Mouse (Mus musculus): ENCODE results near the gene Flnb. TPM values are rescaled to one million over a fixed set of nuclear protein-coding genes. Genes with fewer than 3 reads are reported as not detected.

The Flnb gene
- total and polyA plus RNA-seq, 3 experiments, result 29.5 to 74.0 (median 61.6) TPM

DNA sequence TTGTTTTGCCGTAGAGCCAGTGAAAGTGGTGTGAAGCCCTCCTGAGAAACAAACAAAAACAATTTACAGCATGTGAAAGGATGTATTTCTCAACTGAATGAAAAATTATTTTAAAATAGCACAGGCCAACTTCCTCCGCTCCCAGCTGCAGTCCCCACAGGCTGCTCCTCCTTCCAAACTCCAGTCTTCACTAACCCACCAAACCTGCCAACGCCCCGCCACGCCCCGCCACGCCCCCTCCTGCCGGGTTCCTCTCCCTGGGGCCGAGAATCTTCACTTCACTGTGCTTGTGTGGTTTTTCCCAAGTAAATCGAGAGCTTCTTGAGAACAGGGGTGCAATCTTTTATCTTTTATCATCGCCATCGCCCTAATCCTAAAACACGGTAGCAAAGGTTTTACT lies 31.7 kb upstream of the Flnb start:
- Histone ChIP-seq H3K4me1 (ENCODE audit: control insufficient read depth in 1 of 2, insufficient read depth in 2 of 2) (no peaks in the 10 kb centered on the region), H3K9me3 (replicated peaks; ENCODE audit: low read length) (no peaks in the 10 kb centered on the region), H3K27me3 (replicated peaks) (no peaks in the 10 kb centered on the region), H3K9ac (ENCODE audit: insufficient read depth, low read depth) (no peak overlapping the region), H3K27ac (ENCODE audit: insufficient read depth, low read depth) (no peak overlapping the region), H3K36me3 (replicated peaks in 1 of 2; ENCODE audit: control insufficient read depth in 1 of 2, insufficient read depth in 1 of 2, low read length in 1 of 2) (no peaks in the 10 kb centered on the region), H3K4me3 (replicated peaks in 1 of 3; ENCODE audit: low read depth in 2 of 3, low read length in 2 of 3, poor library complexity in 1 of 3) (no peak overlapping the region), H3K4me2 (ENCODE audit: insufficient read depth, low read depth, poor library complexity, severe bottlenecking) (no peak overlapping the region), H3K79me2 (replicated peaks; ENCODE audit: control insufficient read depth, extremely low read depth, insufficient read depth, poor library complexity, severe bottlenecking) (no peaks in the 10 kb centered on the region)
- DNase-seq (ENCODE audit: extremely low read depth), result no peak
- in situ Hi-C loops (cut with MboI; ENCODE audit: low pct_ligation_motif_present, low pct_unique_long_range_greater_than_20kb, low sequenced_read_pairs) (no loop called here), dilution Hi-C loops (cut with MboI; ENCODE audit: extremely low pct_ligation_motif_present, extremely low pct_unique_long_range_greater_than_20kb, low sequenced_read_pairs) (no loop called here)
- TF ChIP-seq HCFC1 (IDR thresholded peaks at IDR 0.05; ENCODE audit: low read depth, low read length) (no peak), NRF1 (IDR thresholded peaks at IDR 0.05; ENCODE audit: low read depth, low read length) (no peak), MAFK (IDR thresholded peaks at IDR 0.05; ENCODE audit: insufficient replicate concordance, low read length) (no peak), USF2 (conservative IDR thresholded peaks at IDR 0.05; ENCODE audit: low read depth, low read length) (no peak), MXI1 (IDR thresholded peaks at IDR 0.05; ENCODE audit: low read depth, low read length) (no peak), MAX (IDR thresholded peaks at IDR 0.05; ENCODE audit: low read length) (no peak), CTCF (conservative IDR thresholded peaks at IDR 0.05 in 1 of 2, IDR thresholded peaks at IDR 0.05 in 1 of 2; ENCODE audit: low read depth in 2 of 2, low read length in 2 of 2) (no peak), ZC3H11A (IDR thresholded peaks at IDR 0.05; ENCODE audit: low read depth, low read length) (no peak), ZMIZ1 (IDR thresholded peaks at IDR 0.05; ENCODE audit: low read depth, low read length) (no peak), MAZ (IDR thresholded peaks at IDR 0.05; ENCODE audit: low read depth, low read length) (no peak), CHD1 (IDR thresholded peaks at IDR 0.05; ENCODE audit: low read depth, low read length) (no peak)

DNA sequence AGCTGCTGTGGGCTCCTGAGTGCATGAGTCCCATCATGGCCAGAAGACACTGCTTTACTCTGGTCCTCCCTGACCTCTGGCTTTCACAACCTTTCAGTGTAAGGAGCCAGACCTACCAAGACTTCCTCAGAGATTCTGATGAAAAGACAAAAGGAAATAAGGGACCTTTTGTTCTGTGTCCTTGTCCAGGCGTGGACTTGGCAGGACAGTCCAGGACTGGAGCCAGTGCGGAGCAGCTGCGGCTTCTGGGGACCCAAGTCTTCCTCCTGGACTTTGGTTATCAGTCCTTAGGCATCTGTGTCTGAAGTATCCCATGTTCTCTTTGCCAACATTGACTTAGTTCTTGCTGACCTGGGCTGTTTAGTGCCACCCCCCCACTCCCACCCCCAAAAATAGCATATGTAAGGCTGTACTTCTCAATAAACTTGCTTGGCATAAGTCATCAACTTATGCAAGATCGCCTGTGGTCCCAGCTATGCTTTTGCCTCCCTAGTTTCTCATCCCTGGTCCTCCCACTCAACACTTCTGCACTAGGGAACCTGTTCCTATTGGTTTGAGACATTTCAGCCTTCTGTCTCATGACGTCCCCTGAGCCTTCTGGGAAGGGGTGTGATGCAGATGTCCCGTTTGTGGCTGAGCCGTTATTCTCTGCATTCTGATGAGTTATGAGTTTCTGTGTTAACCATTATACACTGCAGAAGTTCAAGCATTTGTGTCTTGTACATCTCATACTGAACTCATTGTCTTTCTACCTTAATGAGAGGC lies 28.3 kb upstream of the Flnb start:
- Histone ChIP-seq H3K4me2 (ENCODE audit: insufficient read depth, low read depth, poor library complexity, severe bottlenecking) (no peak overlapping the region), H3K79me2 (replicated peaks; ENCODE audit: control insufficient read depth, extremely low read depth, insufficient read depth, poor library complexity, severe bottlenecking) (no peaks in the 10 kb centered on the region), H3K36me3 (replicated peaks in 1 of 2; ENCODE audit: control insufficient read depth in 1 of 2, insufficient read depth in 1 of 2, low read length in 1 of 2) (no peaks in the 10 kb centered on the region), H3K27me3 (replicated peaks) (no peaks in the 10 kb centered on the region), H3K4me3 (replicated peaks in 1 of 3; ENCODE audit: low read depth in 2 of 3, low read length in 2 of 3, poor library complexity in 1 of 3) (no peak overlapping the region), H3K4me1 (ENCODE audit: control insufficient read depth in 1 of 2, insufficient read depth in 2 of 2) (no peaks in the 10 kb centered on the region), H3K9me3 (replicated peaks; ENCODE audit: low read length) (no peaks in the 10 kb centered on the region), H3K9ac (ENCODE audit: insufficient read depth, low read depth) (no peak overlapping the region), H3K27ac (ENCODE audit: insufficient read depth, low read depth) (no peak overlapping the region)
- in situ Hi-C loops (cut with MboI; ENCODE audit: low pct_ligation_motif_present, low pct_unique_long_range_greater_than_20kb, low sequenced_read_pairs), result no loop called here
- TF ChIP-seq MAX (IDR thresholded peaks at IDR 0.05; ENCODE audit: low read length) (no peak), BHLHE40 (IDR thresholded peaks at IDR 0.05; ENCODE audit: low read depth, low read length) (no peak), KAT2A (IDR thresholded peaks at IDR 0.05; ENCODE audit: insufficient replicate concordance, low read length) (no peak), TCF12 (IDR thresholded peaks at IDR 0.05; ENCODE audit: low read depth, low read length) (no peak), ZKSCAN1 (IDR thresholded peaks at IDR 0.05; ENCODE audit: borderline replicate concordance, low read depth, low read length) (no peak), RAD21 (IDR thresholded peaks at IDR 0.05; ENCODE audit: low read depth, low read length) (no peak), UBTF (IDR thresholded peaks at IDR 0.05; ENCODE audit: low read depth, low read length) (no peak), ELF1 (IDR thresholded peaks at IDR 0.05; ENCODE audit: low read depth, low read length) (no peak), CHD1 (IDR thresholded peaks at IDR 0.05; ENCODE audit: low read depth, low read length) (no peak), PAX5 (IDR thresholded peaks at IDR 0.05; ENCODE audit: low read length) (no peak), ZC3H11A (IDR thresholded peaks at IDR 0.05; ENCODE audit: low read depth, low read length) (no peak), ZMIZ1 (IDR thresholded peaks at IDR 0.05; ENCODE audit: low read depth, low read length) (no peak), ETS1 (conservative IDR thresholded peaks at IDR 0.05; ENCODE audit: low read depth, low read length) (no peak), MEF2A (IDR thresholded peaks at IDR 0.05; ENCODE audit: borderline replicate concordance, low read depth, low read length) (no peak), MAFK (IDR thresholded peaks at IDR 0.05; ENCODE audit: insufficient replicate concordance, low read length) (no peak), EP300 (IDR thresholded peaks at IDR 0.05; ENCODE audit: low read length) (no peak), NELFE (IDR thresholded peaks at IDR 0.05; ENCODE audit: low read depth, low read length) (no peak), USF1 (IDR thresholded peaks at IDR 0.05; ENCODE audit: low read depth, low read length) (no peak), IRF4 (IDR thresholded peaks at IDR 0.05; ENCODE audit: low read depth, low read length) (no peak)
- DNase-seq (ENCODE audit: extremely low read depth), result no peak
- dilution Hi-C loops (cut with MboI; ENCODE audit: extremely low pct_ligation_motif_present, extremely low pct_unique_long_range_greater_than_20kb, low sequenced_read_pairs), result no loop called here
